Mouse (Mus musculus): ENCODE results near the gene 2810021J22Rik. TPM values are rescaled to one million over a fixed set of nuclear protein-coding genes. Genes with fewer than 3 reads are reported as not detected.

2810021J22Rik gene
- polyA plus RNA-seq, 1 experiment from 2014 or later: 5.6 TPM

Other genes with a start within 250 kb of the 2810021J22Rik start
- not detected in 2 replicates for gene Olfr323, start 236.7 kb upstream of the 2810021J22Rik start, polyA plus RNA-seq (2014; fragmentation: Nextera tagmentation; extraction: Ambion mirVana)
- 5.6 and 6.4 TPM in 2 replicates for gene Trim58, start 226.8 kb upstream of the 2810021J22Rik start, polyA plus RNA-seq (2014; fragmentation: Nextera tagmentation; extraction: Ambion mirVana)
- not detected in 2 replicates for gene Olfr322, start 208.4 kb upstream of the 2810021J22Rik start, polyA plus RNA-seq (2014; fragmentation: Nextera tagmentation; extraction: Ambion mirVana)
- not detected in 2 replicates for gene Olfr320, start 186.1 kb upstream of the 2810021J22Rik start, polyA plus RNA-seq (2014; fragmentation: Nextera tagmentation; extraction: Ambion mirVana)
- gene Olfr319, start 168.1 kb upstream of the 2810021J22Rik start, polyA plus RNA-seq (2014; fragmentation: Nextera tagmentation; extraction: Ambion mirVana): not detected in 2 replicates
- gene Olfr318, start 143.2 kb upstream of the 2810021J22Rik start, polyA plus RNA-seq (2014; fragmentation: Nextera tagmentation; extraction: Ambion mirVana): not detected in 2 replicates
- not detected in 2 replicates for gene Olfr317, start 128.0 kb upstream of the 2810021J22Rik start, polyA plus RNA-seq (2014; fragmentation: Nextera tagmentation; extraction: Ambion mirVana)
- not detected in 2 replicates for gene Olfr316, start 114.5 kb upstream of the 2810021J22Rik start, polyA plus RNA-seq (2014; fragmentation: Nextera tagmentation; extraction: Ambion mirVana)
- not detected in 2 replicates for gene Olfr315, start 94.0 kb upstream of the 2810021J22Rik start, polyA plus RNA-seq (2014; fragmentation: Nextera tagmentation; extraction: Ambion mirVana)
- gene Olfr314, start 84.3 kb upstream of the 2810021J22Rik start, polyA plus RNA-seq (2014; fragmentation: Nextera tagmentation; extraction: Ambion mirVana): not detected in 2 replicates
- gene Fam183b, start 65.3 kb upstream of the 2810021J22Rik start, polyA plus RNA-seq (2014; fragmentation: Nextera tagmentation; extraction: Ambion mirVana): 0.70 and 0.86 TPM in 2 replicates
- gene Olfr313, start 52.2 kb upstream of the 2810021J22Rik start, polyA plus RNA-seq (2014; fragmentation: Nextera tagmentation; extraction: Ambion mirVana): not detected in 2 replicates
- gene Olfr312, start 38.0 kb upstream of the 2810021J22Rik start, polyA plus RNA-seq (2014; fragmentation: Nextera tagmentation; extraction: Ambion mirVana): not detected in 2 replicates
- not detected in 2 replicates for gene Olfr311, start 28.0 kb upstream of the 2810021J22Rik start, polyA plus RNA-seq (2014; fragmentation: Nextera tagmentation; extraction: Ambion mirVana)
- 4.3 and 5.2 TPM in 2 replicates for gene Gm12258, start 20.1 kb upstream of the 2810021J22Rik start, polyA plus RNA-seq (2014; fragmentation: Nextera tagmentation; extraction: Ambion mirVana)
- gene Zfp39, start 37.0 kb downstream of the 2810021J22Rik start, polyA plus RNA-seq (2014; fragmentation: Nextera tagmentation; extraction: Ambion mirVana): 10.2 and 11.8 TPM in 2 replicates
- gene Btnl10, start 50.7 kb downstream of the 2810021J22Rik start, polyA plus RNA-seq (2014; fragmentation: Nextera tagmentation; extraction: Ambion mirVana): 4.0 and 5.0 TPM in 2 replicates
- gene Rnf187, start 71.7 kb downstream of the 2810021J22Rik start, polyA plus RNA-seq (2014; fragmentation: Nextera tagmentation; extraction: Ambion mirVana): 229 and 240 TPM in 2 replicates
- gene Hist3h2ba, start 81.7 kb downstream of the 2810021J22Rik start, polyA plus RNA-seq (2014; fragmentation: Nextera tagmentation; extraction: Ambion mirVana): 6.3 and 6.9 TPM in 2 replicates
- gene Hist3h2a, start 87.5 kb downstream of the 2810021J22Rik start, polyA plus RNA-seq (2014; fragmentation: Nextera tagmentation; extraction: Ambion mirVana): 12.0 and 14.5 TPM in 2 replicates
- gene Trim17, start 87.5 kb downstream of the 2810021J22Rik start, polyA plus RNA-seq (2014; fragmentation: Nextera tagmentation; extraction: Ambion mirVana): 0.23 and 0.38 TPM in 2 replicates
- 17.3 and 17.8 TPM in 2 replicates for gene Trim11, start 110.9 kb downstream of the 2810021J22Rik start, polyA plus RNA-seq (2014; fragmentation: Nextera tagmentation; extraction: Ambion mirVana)